Mouse (Mus musculus) layer of hippocampus, adult 11-12 months (tissue): ENCODE results near the gene Cherp.

Experiments used
- DNase-seq: peaks from one replicate; pipeline ENCODE4 v3.0.0; 2022; ENCODE audit warnings: low spot score

Gene Cherp

DNA sequence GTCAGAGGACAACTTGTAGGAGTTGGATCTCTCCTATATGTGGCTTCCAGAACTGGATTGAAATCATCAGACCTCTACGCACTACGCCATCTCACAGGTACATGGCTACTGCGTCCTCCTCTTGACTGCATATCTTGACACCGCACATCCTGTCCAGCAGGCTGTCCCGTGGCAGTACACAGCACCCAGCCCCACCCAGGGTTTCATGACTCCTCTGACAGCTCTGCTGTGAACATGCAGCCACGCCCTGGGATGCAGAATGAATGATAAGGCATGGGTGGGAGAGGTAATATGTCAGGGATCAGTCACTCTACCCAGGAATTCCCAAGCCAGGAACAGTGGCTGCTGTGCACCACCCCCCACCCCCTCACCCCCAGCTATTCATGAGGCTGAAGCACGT, 61.2 kb downstream of the Cherp start:
- DNase-seq = no peak
